Mouse (Mus musculus) hematopoietic stem cell, adult 5-6 weeks (primary cell): Measurements from ENCODE around the gene Zfp697. TPM values are rescaled to one million over a fixed set of nuclear protein-coding genes. Genes with fewer than 3 reads are reported as not detected.
"Not testable (repeated sequence)": the region's sequence is repeated elsewhere in the genome, so short reads cannot be mapped to it uniquely, and the experiment has no call there.

Experiments
- ATAC-seq, 2 experiments: fragments of 125-278 bp in 1 of 2; replicated peaks in 1 of 2; 2 replicates each; pipeline ENCODE4 v1.8.0; 2016 to 2017; ENCODE audit warnings: inconsistent platforms in 2 of 2, mild to moderate bottlenecking in 2 of 2, moderate number of reproducible peaks in 2 of 2, low read depth in 1 of 2, moderate TSS enrichment in 1 of 2; ENCODE audit not compliant: low FRiP score in 2 of 2, poor library complexity in 2 of 2, severe bottlenecking in 2 of 2, insufficient read depth in 1 of 2, low TSS enrichment in 1 of 2
- total RNA-seq: library from RNA; stranded (forward); fragments of 172-1452, 232-1000 nt; gene quantifications from 2 replicates; pipeline ENCODE4 v1.2.3, GENCODE M21; 2017

The Zfp697 gene
- total RNA-seq, 1 experiment from 2014 or later, result 1.3 TPM

DNA sequence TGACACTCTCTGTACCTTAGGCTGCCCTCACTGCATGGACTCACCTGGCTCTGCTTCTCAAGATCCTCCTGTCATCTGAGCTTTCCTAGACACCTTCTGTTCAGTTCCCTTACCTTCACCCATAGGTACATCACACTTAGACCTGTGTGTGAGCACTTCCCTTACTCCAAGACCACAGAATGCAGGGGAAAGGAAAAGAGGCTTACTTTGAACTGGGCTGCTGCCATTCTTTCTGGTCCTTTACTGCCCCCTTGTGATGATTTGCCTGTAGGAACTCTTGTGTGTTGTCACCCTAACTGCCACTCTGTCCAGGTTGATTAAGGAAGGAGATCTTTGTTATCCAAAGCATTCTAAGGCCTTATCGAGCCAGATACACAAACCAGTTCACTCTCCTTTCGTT lies 168.0 kb downstream of the Zfp697 start:
- peak; percentile 64 to 78; a peak in 3 of 4 replicates for ATAC-seq

DNA sequence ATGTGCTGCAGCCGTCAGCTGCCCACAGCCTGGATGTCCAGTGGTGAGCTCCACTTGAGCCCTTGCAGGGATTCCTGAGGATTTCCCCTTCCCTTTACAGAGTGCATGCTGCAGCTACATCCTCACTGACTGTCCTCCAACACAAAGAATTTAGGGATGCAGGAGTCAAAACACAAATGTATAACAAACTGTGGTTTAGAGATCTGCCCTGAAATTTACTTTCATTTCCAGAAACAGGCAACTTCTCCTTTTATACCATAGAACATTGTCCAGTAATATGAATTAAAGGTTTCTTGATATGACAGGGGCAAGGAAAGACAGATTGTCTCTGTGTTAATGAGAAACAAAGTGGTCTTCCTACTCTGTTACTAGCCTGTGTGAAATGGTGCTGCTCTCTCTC lies 168.6 kb downstream of the Zfp697 start:
- ATAC-seq, result peak; percentile 25 to 43; a peak in 3 of 4 replicates

DNA sequence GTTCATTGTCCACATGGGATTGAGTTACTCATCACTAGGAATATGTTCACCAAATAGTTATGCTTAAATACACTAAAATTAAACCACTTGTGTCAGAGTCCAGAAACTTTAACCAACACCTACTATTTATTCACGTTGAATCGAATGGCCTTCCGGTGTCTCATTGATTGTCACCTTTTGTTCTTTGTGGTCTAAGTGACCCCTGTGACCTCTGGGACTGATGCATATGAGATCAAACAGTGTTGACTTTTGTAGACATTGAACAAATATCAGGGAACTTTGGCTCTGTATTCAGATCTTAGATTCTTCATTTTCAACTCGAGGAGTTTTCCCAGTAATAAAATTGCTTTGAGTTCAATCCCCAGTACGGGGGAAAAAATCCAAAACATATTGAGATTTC lies 178.4 kb downstream of the Zfp697 start:
- ATAC-seq, result not testable (repeated sequence)

DNA sequence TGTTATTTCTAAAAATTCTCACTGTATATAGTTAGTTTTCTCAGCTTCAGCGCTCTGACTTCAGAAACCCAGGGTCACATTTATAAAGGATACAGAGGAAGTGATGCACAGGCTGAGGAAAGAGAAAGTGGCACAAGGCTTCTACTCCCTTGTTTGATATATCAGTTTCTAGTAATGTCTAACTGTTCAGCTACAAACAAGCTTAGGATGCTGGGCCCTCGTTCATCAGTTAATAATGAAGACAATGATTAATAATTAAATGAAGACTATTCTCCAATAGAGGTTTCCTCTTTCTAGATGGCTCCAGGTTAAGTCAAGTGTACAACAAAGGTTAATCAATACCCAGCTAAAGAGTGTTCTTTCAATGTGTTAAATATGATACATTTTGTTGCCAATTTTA lies 181.6 kb downstream of the Zfp697 start:
- ATAC-seq, result not testable (repeated sequence)

- ATAC-seq, result not testable (repeated sequence)
Observed at GRCm38 (mm10) chr3:98564894-98565293, 182.6 kb downstream of the Zfp697 start.

DNA sequence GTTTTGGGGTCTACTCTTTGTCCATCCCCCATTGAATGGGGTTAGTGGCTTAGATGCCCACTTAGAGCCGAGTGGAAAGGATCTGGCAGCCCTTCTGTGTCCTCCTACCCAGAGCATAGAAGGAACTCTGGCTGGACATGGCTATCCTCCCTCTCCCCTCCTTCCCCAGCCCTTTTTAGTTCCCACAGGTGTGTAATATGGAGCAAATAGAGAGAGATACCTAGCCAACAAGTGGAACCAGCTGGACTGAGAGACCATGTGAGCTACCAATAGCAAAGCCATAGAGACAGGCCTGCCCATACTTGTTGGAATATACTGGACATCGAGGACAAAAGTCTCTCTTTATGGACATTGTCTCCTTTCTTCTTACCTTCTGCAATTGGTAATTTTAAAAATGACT lies 185.5 kb downstream of the Zfp697 start:
- not testable (repeated sequence) for ATAC-seq

GRCm38 (mm10) chr3:98581024-98581423 lies 198.8 kb downstream of the Zfp697 start:
- ATAC-seq, result not testable (repeated sequence)

DNA sequence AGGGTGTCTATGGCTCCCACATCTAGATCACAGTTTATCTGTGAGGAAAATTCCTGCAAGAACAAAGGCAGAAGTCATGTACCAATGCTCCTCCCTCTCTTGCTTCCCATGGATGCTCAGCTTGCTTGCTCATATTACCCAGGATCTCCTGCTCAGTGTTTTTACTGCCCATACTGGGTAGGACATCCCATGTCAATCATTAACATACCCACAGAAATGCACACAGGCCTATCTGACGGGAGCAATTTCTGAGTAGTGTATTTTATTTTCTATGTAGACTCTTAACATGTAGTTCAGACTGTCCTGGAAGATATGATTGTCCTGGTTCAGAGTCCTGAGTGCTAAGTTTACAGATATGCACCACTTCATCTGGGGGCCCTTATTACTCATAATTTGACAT lies 199.9 kb downstream of the Zfp697 start:
- not testable (repeated sequence) for ATAC-seq

DNA sequence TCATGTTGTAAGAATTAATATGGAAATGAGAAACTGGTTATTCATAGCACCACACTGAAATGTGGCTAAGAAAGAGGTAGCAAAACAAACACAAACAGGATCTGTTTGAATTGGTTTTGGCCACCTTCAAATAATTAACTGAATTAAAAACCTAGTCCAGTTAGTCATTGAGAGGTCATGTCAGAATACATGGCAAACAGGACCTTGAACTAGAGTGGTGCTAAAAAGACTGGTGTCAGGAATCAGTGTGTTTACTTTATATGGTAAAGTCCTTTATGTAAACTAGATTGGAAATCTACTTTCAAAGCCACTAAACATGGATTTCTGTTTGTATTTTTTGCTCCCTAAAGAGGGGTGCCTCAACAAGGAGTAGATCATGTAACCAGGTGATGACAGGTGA lies 200.4 kb downstream of the Zfp697 start:
- ATAC-seq, result not testable (repeated sequence)

- no peak for ATAC-seq
Observed at GRCm38 (mm10) chr3:98587721-98588120, 205.5 kb downstream of the Zfp697 start.

DNA sequence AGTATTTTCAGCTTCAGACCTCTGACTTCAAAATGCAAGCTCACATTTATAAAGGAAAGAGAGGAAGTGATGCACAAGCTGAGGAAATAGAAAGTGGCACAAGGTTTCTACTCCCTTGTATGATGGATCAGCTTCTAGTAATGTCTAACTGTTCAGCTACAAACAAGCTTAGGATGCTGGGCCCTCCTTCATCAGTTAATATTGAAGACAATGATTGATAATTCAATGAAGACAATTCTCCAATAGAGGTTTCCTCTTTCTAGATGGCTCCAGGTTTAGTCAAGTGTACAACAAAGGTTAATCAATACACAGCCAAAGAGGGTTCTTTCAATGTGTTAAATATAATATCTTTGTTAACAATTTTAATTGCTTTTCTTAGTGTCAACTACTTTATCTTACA lies 206.4 kb downstream of the Zfp697 start, which contains the start of gene Gm10681:
Gene Gm10681, minus strand, starts transcription at position 101 of the 400 bp plus-strand sequence.
- no peak for ATAC-seq

GRCm38 (mm10) chr3:98613540-98613939 lies 231.3 kb downstream of the Zfp697 start:
- ATAC-seq, result not testable (repeated sequence)

DNA sequence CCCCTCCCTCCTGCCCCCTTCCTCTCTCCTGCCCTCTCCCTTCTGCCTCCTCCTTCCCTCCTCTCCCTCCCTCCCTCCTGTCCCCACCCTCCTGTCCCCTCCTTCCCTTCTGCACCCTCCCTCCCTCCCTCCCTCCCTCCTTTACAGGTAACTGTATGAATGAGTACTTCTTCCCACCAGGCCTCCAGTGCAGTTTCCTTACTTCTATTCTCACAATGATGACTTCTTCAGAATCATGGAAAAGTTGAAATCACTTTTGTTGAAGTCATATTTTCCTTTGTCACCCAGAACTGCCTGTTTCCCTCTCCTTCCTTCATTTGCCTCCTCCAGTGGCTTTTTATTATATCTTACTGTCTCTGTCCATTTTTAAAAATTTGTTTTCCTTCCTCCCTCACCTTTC lies 231.7 kb downstream of the Zfp697 start:
- no peak for ATAC-seq

GRCm38 (mm10) chr3:98614406-98614927 lies 232.2 kb downstream of the Zfp697 start:
- not testable (repeated sequence) for ATAC-seq

DNA sequence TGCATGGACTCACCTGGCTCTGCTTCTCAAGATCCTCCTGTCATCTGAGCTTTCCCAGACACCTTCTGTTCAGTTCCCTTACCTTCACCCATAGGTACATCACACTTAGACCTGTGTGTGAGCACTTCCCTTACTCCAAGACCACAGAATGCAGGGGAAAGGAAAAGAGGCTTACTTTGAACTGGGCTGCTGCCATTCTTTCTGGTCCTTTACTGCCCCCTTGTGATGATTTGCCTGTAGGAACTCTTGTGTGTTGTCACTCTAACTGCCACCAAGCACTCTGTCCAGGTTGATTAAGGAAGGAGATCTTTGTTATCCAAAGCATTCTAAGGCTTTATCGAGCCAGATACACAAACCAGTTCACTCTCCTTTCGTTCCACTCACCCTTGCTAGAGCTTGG lies 234.0 kb downstream of the Zfp697 start:
- ATAC-seq, result peak; percentile 52 to 68; a peak in 3 of 4 replicates

GRCm38 (mm10) chr3:98616786-98617185 lies 234.5 kb downstream of the Zfp697 start:
- ATAC-seq, result peak in 1 of 2 experiments; percentile 42; a peak in 1 of 4 replicates

DNA sequence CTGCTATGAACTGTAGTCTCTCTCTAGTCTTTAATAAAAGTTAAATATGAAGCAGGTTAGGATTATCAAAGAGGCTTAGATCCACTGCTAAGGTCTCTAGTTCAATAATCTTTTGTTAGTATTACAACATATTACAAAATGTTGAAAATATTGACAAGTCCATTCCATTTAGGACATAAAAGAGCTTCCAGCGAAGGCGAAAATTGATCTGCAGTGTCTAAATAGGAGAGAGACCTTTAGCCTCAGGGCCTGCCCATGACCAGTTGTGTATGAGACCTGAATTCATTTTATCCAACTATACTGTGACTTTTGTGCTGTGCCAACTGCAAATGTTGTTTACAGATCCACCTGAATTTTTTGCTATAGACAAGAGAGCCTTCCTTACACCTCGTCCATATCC lies 247.4 kb downstream of the Zfp697 start:
- no peak for ATAC-seq

- no peak for ATAC-seq
Observed at GRCm38 (mm10) chr3:98630152-98630551, 247.9 kb downstream of the Zfp697 start, which contains the start of gene Hsd3b5. Hsd3b5 (minus strand) TSS chr3:98630252.

DNA sequence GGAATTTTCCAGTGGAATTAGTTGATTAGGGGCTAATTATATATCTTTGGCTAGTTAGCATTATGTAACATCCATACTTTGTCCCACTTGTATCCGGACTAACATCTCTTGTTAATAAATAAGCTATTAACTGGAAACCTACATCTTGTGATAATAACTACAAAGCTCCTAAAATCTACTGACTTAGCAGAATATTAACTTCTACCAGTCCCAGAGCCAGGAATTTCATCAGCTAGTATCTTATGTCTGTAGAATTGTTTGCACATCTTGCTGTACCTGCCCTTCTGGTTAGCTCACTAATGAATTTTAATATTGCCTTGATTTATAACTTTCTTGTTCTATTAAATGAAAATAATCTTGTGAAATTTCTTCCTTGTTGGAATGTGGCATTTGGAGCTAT lies 252.9 kb downstream of the Zfp697 start:
- no peak for ATAC-seq
